Mouse (Mus musculus) erythroid progenitor cell, adult 5-6 weeks (primary cell): ENCODE measurements around the gene Srarp. TPM values are rescaled to one million over a fixed set of nuclear protein-coding genes. Genes with fewer than 3 reads are reported as not detected.

Experiments used
- ATAC-seq: replicated peaks from 2 replicates; pipeline ENCODE4 v1.8.0; 2016; ENCODE audit warnings: moderate number of reproducible peaks, mild to moderate bottlenecking, moderate TSS enrichment, inconsistent platforms; ENCODE audit not compliant: poor library complexity, low FRiP score, severe bottlenecking
- total RNA-seq, 2 experiments: library from RNA; stranded (forward) in 1 of 2; stranded (reverse) in 1 of 2; fragments of 150-400 nt in 1 of 2; fragments of 186-747, 209-891 nt in 1 of 2; gene quantifications; 2 replicates each; pipeline versions ENCODE4 v1.2.3 to v1.2.4; 2015 to 2017; ENCODE audit warnings: low replicate concordance in 2 of 2

Gene Srarp
- total RNA-seq, 2 experiments from 2014 or later = not detected

DNA sequence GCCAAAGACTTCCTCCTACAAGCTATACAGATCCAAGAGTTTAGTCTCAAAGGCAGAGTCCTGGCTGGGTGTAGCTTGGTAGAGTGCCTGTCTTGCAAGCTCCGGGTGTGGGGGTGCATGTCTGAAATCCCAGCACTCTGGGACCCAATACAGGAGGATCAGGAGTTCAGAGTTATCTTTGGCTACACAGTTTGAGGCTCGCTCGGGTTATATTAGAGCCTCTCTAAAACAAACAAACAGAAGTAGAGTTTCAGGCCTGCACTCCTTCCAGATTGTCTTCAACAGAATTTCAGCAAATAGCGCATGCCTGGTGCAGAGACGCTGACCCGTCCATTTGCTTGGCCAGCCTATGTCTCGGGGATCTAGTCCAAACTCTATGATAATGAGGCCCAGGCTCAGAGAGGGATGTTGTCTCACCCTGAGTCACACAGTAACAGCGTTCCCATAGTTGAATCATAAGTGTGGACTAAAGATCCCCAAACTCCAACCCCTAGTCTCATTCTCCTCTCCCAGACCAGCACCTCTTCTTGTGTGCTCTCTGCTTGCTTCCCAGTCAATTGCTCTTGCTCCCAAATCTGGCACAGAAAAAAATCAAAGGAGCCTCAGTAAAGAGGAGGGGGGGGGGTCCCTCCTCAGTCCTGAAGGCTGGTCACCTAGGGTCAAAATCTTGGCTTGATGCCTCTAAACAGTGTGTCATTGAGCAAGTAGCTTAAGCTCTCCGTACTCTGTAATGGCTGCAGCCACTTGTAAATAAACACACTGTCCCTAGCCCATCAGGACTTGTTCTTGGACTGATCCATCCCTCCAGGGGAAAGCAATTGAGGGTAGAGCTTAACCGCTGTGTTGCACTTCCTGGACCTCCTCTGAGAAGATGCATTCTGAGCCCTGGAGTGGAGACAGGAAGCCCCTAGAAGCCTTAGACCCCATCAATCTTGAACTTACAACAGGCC lies 8.8 kb downstream of the Srarp start:
- no peak for ATAC-seq

DNA sequence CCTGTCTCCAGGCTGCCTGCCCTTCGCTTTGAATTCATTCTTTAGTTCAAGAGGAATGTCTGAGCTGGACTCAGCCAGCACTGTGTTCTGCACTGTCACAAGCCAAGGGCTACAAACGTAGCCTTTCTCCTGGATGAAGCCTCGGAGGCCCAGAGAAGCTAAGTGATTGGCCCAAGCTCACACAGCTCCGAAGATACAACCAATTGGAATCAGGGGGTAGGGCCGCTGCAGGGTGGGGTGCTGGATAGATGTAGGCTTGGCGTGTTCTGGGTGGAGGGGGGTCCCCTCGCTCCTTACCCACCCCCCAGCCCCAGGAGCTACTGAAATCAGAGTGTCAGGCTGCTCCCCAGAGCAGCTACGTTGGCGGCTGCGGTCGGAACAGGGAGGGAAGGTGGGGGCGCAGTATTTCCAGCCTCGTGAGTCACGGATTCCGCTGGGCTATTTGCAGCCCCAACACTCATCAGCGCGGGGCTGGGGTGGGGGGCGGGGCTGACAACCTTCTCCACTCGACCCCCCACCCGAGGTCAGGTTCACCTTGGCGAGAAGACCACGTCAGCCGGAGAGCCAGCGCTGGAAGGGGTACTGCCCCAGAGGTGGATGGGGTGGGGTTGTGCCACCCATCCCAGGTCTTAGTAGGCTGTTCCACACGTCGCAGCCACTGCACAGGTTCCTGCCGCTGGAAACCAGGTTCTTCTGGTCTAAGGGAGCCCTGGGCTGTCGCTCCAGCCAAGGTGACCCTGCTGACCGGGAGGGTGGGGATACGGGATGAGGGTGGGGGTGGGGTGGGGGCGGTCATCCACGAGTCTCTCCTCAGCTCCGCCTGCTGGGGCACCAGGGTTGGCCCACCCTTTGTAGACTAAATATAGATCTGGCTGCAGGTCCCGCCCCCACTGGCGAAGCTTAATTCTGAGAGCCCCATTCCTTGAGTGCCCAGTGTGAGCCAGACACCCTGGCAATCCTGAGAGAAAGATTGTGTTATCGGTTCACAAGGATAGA lies 10.1 kb downstream of the Srarp start:
- ATAC-seq = no peak

DNA sequence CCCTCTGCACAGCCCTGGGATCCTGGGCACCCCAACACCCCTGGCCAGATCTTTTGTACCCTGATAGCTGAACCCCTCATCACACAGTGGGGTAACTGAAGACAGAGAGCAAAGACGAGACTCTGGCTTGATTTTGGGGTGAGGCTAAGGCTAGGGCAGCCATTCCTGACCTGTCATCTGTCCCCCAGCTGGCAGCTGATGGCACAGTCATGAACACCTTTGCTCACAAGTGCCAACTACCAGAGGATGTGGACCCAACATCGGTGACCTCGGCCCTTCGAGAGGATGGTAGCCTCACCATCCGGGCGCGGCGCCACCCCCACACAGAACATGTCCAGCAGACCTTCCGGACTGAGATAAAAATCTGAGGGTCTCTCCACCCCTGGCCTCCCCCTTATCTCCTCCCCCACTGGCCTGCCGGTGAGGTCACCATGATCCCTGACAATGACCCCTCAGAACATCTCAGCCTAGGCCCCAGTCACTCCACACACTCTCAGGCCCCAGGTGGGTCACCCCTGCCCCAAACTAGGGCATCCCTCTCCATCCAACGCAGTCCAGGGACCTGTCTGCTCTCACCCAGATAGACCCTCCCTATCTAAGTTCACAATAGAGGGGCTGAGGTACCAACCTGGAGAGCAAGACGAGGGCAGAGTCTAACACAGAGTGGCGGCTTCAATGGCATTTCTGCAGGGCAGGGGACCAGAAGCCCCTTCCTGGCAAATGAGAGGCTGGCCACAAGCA lies 12.0 kb downstream of the Srarp start:
- no peak for ATAC-seq

DNA sequence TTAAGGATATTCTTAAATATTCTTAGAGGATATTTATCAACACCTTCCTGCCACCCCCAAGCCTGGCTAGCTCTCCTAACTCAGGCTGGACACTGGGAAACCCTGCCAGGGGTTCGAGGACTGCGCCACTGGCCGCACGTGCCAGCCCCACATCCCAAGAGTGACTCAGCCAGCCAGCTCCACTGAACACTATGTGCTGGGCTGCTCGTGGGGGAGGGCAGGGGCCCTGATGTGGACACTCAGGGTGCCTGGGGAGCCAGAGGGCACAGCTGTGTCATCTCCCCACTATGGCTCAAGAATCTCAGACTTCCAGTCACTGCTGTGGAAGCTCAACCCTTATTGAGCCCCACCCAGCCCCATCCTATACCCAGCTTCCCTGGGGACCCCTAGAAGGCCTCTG lies 12.6 kb downstream of the Srarp start:
- ATAC-seq = no peak

DNA sequence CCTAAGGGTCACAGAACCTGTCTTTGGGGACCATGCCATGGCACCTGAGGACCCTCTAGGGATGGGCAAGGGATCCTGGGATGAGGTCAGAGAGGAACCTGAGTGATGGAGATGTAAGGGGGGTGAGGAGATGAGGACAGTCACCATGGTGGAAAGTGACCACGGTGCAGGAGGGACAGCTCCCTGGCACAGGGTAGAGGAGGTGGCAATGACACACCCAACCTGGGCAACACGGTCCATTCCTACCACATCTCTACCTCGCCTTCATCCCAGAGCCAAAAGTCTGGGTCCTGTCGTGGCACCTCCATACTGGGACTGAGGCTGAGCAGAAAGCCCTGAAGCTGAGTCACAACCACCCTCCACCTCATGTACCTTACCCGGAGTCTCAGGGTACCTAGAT lies 13.1 kb downstream of the Srarp start:
- no peak for ATAC-seq

DNA sequence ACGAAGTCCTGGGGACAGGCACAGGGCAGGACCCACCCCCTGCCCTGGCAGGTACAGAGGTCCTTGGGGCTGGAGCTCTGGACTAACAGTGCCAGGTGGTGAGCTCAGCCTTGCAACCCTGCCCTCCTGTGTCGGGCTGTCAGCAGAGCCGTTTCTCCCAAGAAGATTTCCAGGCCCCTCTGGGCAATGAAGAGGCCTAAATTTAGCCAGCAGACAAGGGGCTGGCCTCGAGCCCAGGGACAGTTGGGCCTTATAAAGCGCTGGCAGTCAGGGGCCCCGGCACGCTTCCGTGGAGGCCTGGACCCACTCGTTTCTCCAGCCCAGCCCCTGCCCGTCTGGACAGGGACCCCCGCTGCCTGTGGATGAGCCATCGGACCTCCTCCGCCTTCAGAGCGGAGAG lies 14.5 kb downstream of the Srarp start:
- ATAC-seq = no peak

DNA sequence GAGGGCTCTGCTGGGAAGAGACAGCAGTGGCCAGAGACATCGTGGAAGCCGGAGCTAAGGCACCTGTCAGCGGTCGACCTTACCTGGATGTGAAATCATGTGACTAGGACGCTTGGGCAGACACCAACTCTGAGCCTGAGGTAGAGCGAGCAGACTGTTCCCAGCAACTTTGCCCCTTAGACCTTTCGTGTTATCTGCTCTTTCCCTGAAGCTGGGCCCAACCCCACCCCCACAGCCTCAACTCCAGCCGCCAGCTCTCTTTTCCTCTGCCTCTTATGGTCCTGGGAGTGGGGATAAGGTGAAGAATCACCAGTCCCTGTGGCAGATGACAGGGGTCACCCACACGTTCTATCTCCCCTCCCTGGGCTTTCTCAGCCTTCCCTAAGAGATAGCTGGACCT lies 15.0 kb downstream of the Srarp start:
- ATAC-seq = no peak

DNA sequence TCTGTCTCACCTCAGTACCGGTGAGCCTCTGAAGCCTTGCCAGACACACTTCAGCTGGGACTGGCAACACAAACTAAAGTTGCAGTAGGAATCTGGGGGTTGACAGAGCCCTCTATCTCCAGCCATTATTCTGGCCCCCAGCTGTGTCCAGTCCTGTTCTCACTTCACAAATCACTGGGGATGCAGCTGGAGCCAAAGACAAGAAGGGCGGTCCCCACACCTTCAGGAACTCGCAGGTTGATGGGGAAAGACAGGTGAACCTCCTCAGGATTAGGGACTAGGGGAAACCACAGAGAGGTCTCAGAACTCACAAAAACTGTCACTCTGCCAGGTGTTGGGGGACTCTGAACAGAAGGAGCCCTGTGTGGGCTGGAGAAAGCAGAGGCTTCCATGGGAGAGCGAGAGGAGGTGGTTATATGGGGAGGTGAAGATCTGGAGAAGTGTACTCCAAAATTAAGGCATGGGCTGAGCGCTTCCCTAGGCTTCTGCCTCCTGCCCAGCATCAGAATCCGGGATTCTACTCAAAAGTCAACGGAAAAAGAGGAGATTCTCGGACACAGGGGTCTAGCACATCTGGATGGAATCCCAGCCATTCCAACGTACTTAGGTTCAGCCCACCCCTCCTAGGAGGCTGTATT lies 15.6 kb downstream of the Srarp start, which contains the start of gene Hspb7:
TSS of gene Hspb7 (plus strand) at position 588 of the 638 bp plus-strand sequence.
- no peak for ATAC-seq

DNA sequence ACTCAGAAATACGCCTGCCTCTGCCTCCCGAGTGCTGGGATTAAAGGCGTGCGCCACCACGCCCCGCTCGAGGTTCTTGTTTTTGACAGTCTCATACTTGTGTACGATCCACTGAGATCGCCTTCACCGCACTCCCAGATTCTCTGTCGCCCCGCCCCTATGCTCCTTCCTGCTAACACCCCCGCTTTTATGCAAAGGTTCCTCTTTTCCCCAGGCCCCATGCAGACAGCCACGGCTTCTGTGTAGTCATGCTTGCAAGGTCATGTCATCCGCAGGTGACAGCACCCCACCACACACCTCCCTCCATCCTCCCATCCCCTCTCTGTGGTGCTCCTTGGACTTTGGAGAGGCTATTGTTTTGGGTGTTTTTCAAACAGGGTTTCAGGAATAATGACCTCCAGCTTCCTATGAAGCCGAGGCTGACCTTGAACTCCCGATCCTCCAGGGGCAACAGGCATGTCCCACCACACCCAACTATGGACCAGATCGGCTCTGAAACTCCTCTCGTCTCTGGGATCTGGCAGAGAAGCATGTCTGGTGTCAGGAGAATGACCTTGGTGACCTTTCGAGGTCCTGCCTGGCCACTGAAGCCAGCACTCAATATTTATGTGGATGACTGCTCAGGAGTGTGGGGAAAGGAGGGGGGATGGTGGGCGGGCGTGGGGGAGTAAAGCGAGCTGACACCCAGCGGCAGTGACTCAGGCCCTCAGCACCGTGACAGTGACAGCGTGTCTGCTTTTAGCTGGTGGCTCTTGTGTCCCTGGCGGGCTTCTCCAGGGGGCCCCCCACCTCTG lies 16.3 kb downstream of the Srarp start:
- ATAC-seq = no peak

DNA sequence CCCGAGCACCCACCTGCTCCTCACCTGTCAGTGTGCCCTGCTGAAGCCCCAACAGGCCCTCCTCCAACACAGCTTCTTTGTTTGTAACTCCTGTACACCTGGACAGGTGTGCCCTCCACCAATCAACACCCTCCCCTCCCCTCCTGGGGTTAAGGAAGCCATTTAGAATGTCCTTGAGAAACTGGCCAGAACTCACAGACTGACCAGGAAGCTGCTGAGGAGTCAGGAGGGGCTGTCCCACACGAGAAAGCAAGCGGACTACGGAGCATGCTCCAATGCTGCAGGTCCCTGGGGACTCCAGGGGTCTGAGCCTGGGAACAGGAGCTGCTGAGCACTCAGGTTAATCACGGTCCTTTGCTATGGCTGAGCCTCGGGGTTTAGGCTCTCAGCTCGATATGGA lies 20.0 kb downstream of the Srarp start, which contains the start of gene Clcnkb:
TSS of gene Clcnkb (minus strand) at position 91 of the 400 bp plus-strand sequence.
- ATAC-seq = no peak

DNA sequence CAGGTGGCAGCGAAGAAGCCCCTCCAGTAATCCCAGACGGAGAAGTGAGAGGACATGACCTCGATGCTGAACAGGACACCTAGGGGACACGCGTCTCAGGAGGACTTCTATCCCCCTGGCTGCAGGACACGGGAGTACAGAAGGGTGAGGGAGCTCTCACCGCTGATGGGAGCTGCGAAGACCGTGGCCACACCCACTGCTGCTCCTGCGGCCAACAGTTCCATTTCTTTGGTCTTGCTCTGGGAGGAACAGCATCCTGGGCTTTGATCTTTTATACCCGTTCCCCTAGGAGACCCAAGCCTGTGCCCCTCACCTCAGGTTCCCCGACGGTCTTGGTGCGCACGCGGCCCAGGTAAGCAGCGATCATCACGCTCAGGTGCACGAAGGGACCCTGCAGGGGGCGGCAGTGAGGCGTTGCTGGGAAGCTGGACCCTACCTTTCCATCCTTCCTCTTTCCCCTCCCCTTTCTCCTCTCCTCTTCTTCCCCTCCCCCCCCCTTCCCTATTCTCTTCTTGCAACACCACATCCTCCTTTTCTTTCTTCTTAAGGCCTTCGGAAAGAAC lies 24.4 kb downstream of the Srarp start:
- no peak for ATAC-seq

DNA sequence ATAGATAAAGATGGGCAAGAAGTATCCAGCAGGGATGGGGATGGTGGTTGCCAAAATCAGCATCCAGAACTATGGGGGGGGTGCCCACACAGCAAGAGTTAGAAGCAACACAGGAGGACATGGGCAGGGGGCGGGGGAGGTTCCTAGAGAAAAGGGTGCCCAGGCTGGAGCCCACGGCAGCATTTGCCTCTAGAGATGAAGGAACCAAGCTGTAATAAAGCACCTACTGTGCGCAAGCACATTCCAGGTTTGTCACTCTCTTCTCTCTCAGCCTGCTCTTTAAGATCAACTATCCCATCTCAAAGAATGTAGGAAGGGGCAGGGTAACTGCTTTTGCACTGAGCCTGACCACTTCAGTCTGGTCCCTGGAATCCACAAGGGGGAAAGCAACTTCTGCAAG lies 27.3 kb downstream of the Srarp start:
- ATAC-seq = no peak

DNA sequence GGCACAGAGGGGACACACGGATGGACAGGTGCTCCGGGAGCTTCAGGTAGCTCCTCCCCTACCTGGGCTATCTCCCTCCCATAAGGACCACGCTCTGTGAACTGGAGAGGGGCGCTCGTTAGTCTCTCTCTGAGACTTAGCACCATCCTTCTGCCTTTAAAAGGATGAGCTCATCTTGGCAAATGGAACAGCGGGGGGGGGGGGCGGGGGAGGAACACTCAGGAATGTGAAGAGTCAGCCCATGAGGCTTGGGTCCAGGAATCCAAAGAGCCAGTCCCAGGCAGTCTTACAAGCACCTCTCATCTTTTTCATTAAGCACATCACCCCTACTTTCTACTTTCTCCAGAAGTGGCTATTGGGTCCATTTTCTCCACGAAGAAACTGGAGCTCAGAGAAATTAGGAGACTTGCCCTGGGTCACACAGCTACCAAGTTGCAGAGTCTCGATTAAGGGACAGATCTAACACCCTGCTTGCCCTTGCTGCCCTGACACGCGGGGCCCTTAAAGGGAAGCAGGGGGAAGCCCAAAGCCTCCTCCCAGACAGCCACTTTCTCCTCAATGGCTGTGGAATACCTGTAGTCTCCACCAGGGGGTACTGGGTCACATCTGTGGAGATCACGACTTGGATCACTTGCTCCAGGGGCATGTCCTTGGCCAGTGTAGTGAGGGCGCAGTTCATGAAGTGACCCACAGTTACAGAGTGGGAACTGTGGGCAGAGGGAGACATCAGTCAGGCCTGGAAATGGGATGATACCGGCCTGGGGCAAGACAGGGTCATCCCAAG lies 29.2 kb downstream of the Srarp start:
- ATAC-seq = no peak; the same call in 1 of the 2 replicates

DNA sequence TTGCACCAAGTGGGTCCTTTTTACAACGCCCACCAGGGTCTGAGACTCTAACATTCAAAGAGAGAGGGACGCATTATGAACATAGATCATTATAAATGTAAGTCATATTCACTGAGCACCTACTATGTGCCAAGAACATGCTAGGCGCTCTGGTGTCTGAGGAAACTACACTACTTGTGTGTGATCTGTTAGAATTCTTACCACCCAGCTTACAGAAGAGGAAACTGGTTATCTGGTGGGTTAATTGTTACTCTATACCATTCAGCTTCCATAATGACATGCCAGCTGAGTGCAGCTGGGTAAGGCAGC lies 30.6 kb downstream of the Srarp start:
- ATAC-seq = no peak

DNA sequence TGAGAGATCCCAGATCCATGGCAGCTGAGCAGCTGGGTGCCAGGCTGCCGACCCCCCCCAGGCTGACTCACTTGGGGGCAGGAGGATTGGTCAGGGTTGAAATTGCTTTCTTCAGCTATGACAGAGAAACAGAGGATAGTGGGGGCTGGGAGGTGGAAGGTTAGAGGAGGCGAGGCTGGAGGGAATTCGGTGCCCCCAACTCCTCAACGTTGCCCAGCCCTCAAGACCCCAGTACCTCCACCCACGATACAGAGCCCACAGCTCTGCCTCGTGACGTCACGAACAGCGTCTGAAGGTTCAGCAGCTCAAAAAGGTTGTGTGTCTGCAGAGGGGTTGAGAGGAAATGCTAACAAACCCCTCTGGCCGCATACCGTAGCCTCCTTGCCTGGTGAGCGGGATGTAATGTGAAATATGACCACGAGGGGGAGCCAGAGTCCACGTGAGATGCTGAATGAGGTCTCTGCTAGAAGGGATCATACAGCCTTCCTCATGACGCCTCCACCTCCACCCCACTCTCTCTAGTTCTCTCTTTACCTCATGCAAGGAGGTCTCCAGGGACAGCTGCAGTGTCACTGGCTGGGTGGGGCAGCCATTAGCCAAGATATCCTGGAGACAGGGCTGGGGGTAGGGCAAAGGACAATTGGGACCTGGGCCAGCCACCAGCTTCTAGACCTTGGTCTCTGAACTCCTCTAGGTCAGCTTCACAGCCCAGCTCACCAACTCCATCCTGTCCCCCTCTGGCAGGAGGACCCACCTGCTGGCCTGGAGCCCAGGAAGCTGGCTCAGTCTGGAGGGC lies 31.2 kb downstream of the Srarp start:
- peak; percentile 66 for ATAC-seq

DNA sequence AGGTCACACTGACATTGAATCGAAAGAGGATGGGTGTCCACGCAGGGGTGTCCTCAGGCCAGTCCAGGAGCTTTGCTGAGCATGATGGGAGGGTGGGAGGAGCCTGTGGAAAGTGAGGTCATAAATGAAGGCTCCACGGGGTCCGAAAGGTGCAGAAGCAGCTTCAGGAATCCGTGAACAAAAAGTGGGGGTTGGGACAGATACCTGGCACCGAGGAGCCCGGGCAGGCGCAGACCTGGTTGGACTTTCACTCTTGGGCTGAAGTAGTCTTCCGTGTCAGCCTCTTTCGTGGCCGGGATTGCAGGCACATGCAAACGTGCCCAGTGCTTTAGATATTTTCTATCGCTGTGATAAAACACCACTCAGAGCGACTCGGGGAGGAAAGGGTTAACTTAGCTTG lies 35.7 kb downstream of the Srarp start:
- no peak for ATAC-seq

DNA sequence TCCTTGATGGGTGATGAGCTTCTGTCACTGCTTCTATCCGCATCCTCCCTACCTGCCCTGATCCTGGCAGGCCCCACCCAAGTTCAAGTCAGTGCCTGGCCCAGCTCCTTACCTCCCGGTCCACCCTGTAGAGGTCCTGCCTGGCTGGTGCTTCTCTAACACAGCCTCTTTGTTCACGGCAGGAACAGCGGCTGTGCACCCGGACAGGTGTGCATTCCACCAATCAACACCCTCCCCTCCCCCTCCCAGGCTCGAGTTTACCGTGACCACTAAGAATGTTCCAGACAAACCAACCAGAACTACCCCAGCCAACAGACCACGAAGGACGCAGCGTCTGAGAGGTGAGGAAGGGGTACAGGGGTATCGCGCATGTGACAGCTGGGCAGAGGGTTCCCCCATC lies 37.4 kb downstream of the Srarp start, which contains the start of gene Clcnka:
TSS of gene Clcnka (minus strand) at position 180 of the 400 bp plus-strand sequence.
- ATAC-seq = no peak
